Mouse (Mus musculus) erythroblast, embryonic 14.5 days (primary cell): ENCODE data around the gene Cacna1g. TPM values are rescaled to one million over a fixed set of nuclear protein-coding genes. Genes with fewer than 3 reads are reported as not detected.

Experiments
- H3K27me3 ChIP-seq: 2 replicates; pipeline ENCODE4 v1.6.1; 2012; ENCODE audit warnings: inconsistent platforms; ENCODE audit not compliant: control insufficient read depth
- H3K36me3 ChIP-seq: 2 replicates; pipeline ENCODE4 v1.6.1; 2012; ENCODE audit warnings: mild to moderate bottlenecking, inconsistent platforms; ENCODE audit not compliant: control insufficient read depth
- H3K4me1 ChIP-seq: 2 replicates; pipeline ENCODE4 v1.6.1; 2012; ENCODE audit warnings: inconsistent platforms; ENCODE audit not compliant: control insufficient read depth
- H3K4me3 ChIP-seq: replicated peaks from 2 replicates; pipeline ENCODE3; 2012; ENCODE audit warnings: moderate library complexity, mild to moderate bottlenecking, inconsistent platforms
- H3K9me3 ChIP-seq: 2 replicates; pipeline ENCODE4 v1.6.1; 2012; ENCODE audit warnings: low read length, inconsistent platforms, mixed read lengths; ENCODE audit not compliant: control insufficient read depth
- GATA1 ChIP-seq: IDR thresholded peaks from 2 replicates; pipeline ENCODE4 v1.6.1; 2012; ENCODE audit warnings: low read length, inconsistent platforms, mixed read lengths
- TAL1 ChIP-seq: IDR thresholded peaks from 3 replicates; pipeline ENCODE4 v1.6.1; 2012; ENCODE audit warnings: low read length, inconsistent platforms, mixed read lengths
- polyA plus RNA-seq: library from polyadenylated mRNA; stranded (reverse); fragments of >175 nt; gene quantifications from 2 replicates; pipeline ENCODE4 v1.2.3, GENCODE M21; 2012

Cacna1g gene
- polyA plus RNA-seq, 1 experiment: 10.3 TPM

- Histone ChIP-seq H3K4me3 (no peak overlapping the region), H3K27me3 (peaks cover 62% of the 10 kb centered on the region), H3K36me3 (no peaks in the 10 kb centered on the region), H3K4me1 (no peaks in the 10 kb centered on the region; the same call in 1 of the 2 replicates), H3K9me3 (no peaks in the 10 kb centered on the region)
- TF ChIP-seq GATA1: no peak
- no peak for TF ChIP-seq TAL1
Observed at GRCm38 (mm10) chr11:94495415-94495814, 21.4 kb upstream of the Cacna1g start.

- TF ChIP-seq TAL1: no peak
- TF ChIP-seq GATA1: no peak
- Histone ChIP-seq H3K4me3 (no peak overlapping the region), H3K36me3 (no peaks in the 10 kb centered on the region), H3K9me3 (no peaks in the 10 kb centered on the region), H3K27me3 (peaks cover 51% of the 10 kb centered on the region), H3K4me1 (no peaks in the 10 kb centered on the region; the same call in 1 of the 2 replicates)
Observed at GRCm38 (mm10) chr11:94491749-94492099, 17.7 kb upstream of the Cacna1g start.

- Histone ChIP-seq H3K9me3 (no peaks in the 10 kb centered on the region), H3K27me3 (peaks cover 54% of the 10 kb centered on the region), H3K4me3 (peak overlapping the region; percentile 15), H3K4me1 (no peaks in the 10 kb centered on the region; the same call in 1 of the 2 replicates), H3K36me3 (no peaks in the 10 kb centered on the region)
- TF ChIP-seq TAL1 (no peak), GATA1 (no peak)
Observed at GRCm38 (mm10) chr11:94491035-94491748, 17.2 kb upstream of the Cacna1g start.

- TF ChIP-seq TAL1 (no peak), GATA1 (no peak)
- no peak overlapping the region for H3K4me3 ChIP-seq
- no peaks in the 10 kb centered on the region for H3K9me3 ChIP-seq
- no peaks in the 10 kb centered on the region; the same call in 1 of the 2 replicates for H3K4me1 ChIP-seq
- no peaks in the 10 kb centered on the region for H3K36me3 ChIP-seq
- H3K27me3 ChIP-seq: peaks cover 67% of the 10 kb centered on the region
Observed at GRCm38 (mm10) chr11:94489745-94490144, 15.7 kb upstream of the Cacna1g start.

- Histone ChIP-seq H3K4me1 (no peaks in the 10 kb centered on the region; the same call in 1 of the 2 replicates), H3K27me3 (peaks cover 71% of the 10 kb centered on the region)
Observed at GRCm38 (mm10) chr11:94488767-94489533, 15.0 kb upstream of the Cacna1g start.

GRCm38 (mm10) chr11:94486001-94486400, 12.0 kb upstream of the Cacna1g start, which contains the start of gene Spata20:
TSS of gene Spata20 (minus strand) at chr11:94486179.
- H3K9me3 ChIP-seq: no peaks in the 10 kb centered on the region
- H3K36me3 ChIP-seq: no peaks in the 10 kb centered on the region
- H3K27me3 ChIP-seq: peaks cover 54% of the 10 kb centered on the region
- TF ChIP-seq TAL1 (no peak), GATA1 (no peak)
- H3K4me1 ChIP-seq: no peaks in the 10 kb centered on the region; the same call in 1 of the 2 replicates
- H3K4me3 ChIP-seq: no peak within 1 kb of the TSS

More at GRCm38 (mm10) chr11:94488767-94489533, 15.0 kb upstream of the Cacna1g start:
- Histone ChIP-seq H3K4me3 (no peak overlapping the region), H3K36me3 (no peaks in the 10 kb centered on the region), H3K9me3 (no peaks in the 10 kb centered on the region)
- TF ChIP-seq TAL1: no peak
- TF ChIP-seq GATA1: no peak

GRCm38 (mm10) chr11:94485223-94485622, 11.2 kb upstream of the Cacna1g start:
- Histone ChIP-seq H3K4me3 (no peak overlapping the region), H3K9me3 (no peaks in the 10 kb centered on the region), H3K4me1 (no peaks in the 10 kb centered on the region), H3K27me3 (peaks cover 48% of the 10 kb centered on the region), H3K36me3 (no peaks in the 10 kb centered on the region)
- TF ChIP-seq GATA1 (no peak), TAL1 (no peak)

GRCm38 (mm10) chr11:94484636-94485035, 10.6 kb upstream of the Cacna1g start:
- TF ChIP-seq TAL1: no peak
- no peak for TF ChIP-seq GATA1
- Histone ChIP-seq H3K27me3 (peaks cover 45% of the 10 kb centered on the region), H3K4me3 (no peak overlapping the region), H3K36me3 (no peaks in the 10 kb centered on the region), H3K4me1 (no peaks in the 10 kb centered on the region), H3K9me3 (no peaks in the 10 kb centered on the region)

GRCm38 (mm10) chr11:94483921-94484320, 9.9 kb upstream of the Cacna1g start:
- no peak overlapping the region for H3K4me3 ChIP-seq
- H3K27me3 ChIP-seq: peaks cover 45% of the 10 kb centered on the region
- H3K4me1 ChIP-seq: no peaks in the 10 kb centered on the region
- no peaks in the 10 kb centered on the region for H3K36me3 ChIP-seq
- no peak for TF ChIP-seq GATA1
- TF ChIP-seq TAL1: no peak
- H3K9me3 ChIP-seq: no peaks in the 10 kb centered on the region
